Mouse (Mus musculus) MEL (cell line): ENCODE measurements around the gene Siae. TPM values are rescaled to one million over a fixed set of nuclear protein-coding genes. Genes with fewer than 3 reads are reported as not detected.

ENCODE experiments used
- DNase-seq: peaks from one replicate; pipeline ENCODE4 v3.0.0; 2011; ENCODE audit warnings: low read depth, low spot score
- H3K27ac ChIP-seq: 2 replicates; pipeline ENCODE4 v1.5.1; 2012; ENCODE audit warnings: low read depth, mild to moderate bottlenecking, control low read depth, low read length, moderate library complexity; ENCODE audit not compliant: control insufficient read depth
- H3K27me3 ChIP-seq, 2 experiments: fragments of 150-350 bp in 1 of 2; sonication (generic) in 1 of 2; 2 replicates each; pipeline ENCODE4 v1.6.1; 2012; ENCODE audit warnings: low read length in 2 of 2, mild to moderate bottlenecking in 2 of 2, improper control_type of control experiment in 1 of 2, moderate library complexity in 1 of 2; ENCODE audit not compliant: insufficient read depth in 2 of 2, control insufficient read depth in 1 of 2
- H3K36me3 ChIP-seq, 2 experiments: 2 replicates each; pipeline ENCODE4 v1.6.1; 2012 to 2014; ENCODE audit warnings: low read length in 2 of 2, improper control_type of control experiment in 1 of 2, inconsistent platforms in 1 of 2, mild to moderate bottlenecking in 1 of 2; ENCODE audit not compliant: insufficient read depth in 2 of 2, control insufficient read depth in 1 of 2
- H3K4me1 ChIP-seq, 2 experiments: fragments of 150-350 bp in 1 of 2; sonication (generic) in 1 of 2; 2 replicates each; pipeline ENCODE4 v1.6.1; 2012; ENCODE audit warnings: low read length in 2 of 2, improper control_type of control experiment in 1 of 2, mild to moderate bottlenecking in 1 of 2; ENCODE audit not compliant: insufficient read depth in 2 of 2, control insufficient read depth in 1 of 2
- H3K4me3 ChIP-seq, 2 experiments: fragments of 150-350 bp in 1 of 2; sonication (generic) in 1 of 2; 2 replicates each; pipeline ENCODE4 v1.5.1; 2012; ENCODE audit warnings: low read depth in 2 of 2, low read length in 2 of 2, mild to moderate bottlenecking in 2 of 2, moderate library complexity in 2 of 2, control low read depth in 1 of 2, improper control_type of control experiment in 1 of 2; ENCODE audit not compliant: control insufficient read depth in 1 of 2, insufficient read depth in 1 of 2
- H3K79me2 ChIP-seq: 2 replicates; pipeline ENCODE4 v1.6.1; 2012; ENCODE audit warnings: mild to moderate bottlenecking, low read length, moderate library complexity; ENCODE audit not compliant: control insufficient read depth, poor library complexity, insufficient read depth
- H3K9ac ChIP-seq: 2 replicates; pipeline ENCODE4 v1.6.1; 2012; ENCODE audit warnings: low read depth, mild to moderate bottlenecking, control low read depth, low read length, moderate library complexity; ENCODE audit not compliant: control insufficient read depth, poor library complexity, severe bottlenecking
- H3K9me3 ChIP-seq: fragments of 150-350 bp; sonication (generic); replicated peaks from 2 replicates; pipeline ENCODE4 v1.6.1; 2012; ENCODE audit warnings: mild to moderate bottlenecking, low read length, improper control_type of control experiment, moderate library complexity; ENCODE audit not compliant: insufficient read depth
- CHD1 ChIP-seq: IDR thresholded peaks from 2 replicates; pipeline ENCODE4 v1.6.1; 2012; ENCODE audit warnings: low read depth, mild to moderate bottlenecking, inconsistent platforms, low read length, improper control_type of control experiment
- CHD2 ChIP-seq: IDR thresholded peaks from 2 replicates; pipeline ENCODE4 v1.6.1; 2011; ENCODE audit warnings: low read length, improper control_type of control experiment
- CTCF ChIP-seq, 3 experiments: IDR thresholded peaks in 2 of 3; conservative IDR thresholded peaks in 1 of 3; 2 replicates each; pipeline ENCODE4 v1.5.1; 2011 to 2012; ENCODE audit warnings: low read length in 3 of 3, low read depth in 2 of 3, mild to moderate bottlenecking in 2 of 3, improper control_type of control experiment in 1 of 3, inconsistent platforms in 1 of 3, mixed read lengths in 1 of 3, moderate library complexity in 1 of 3; ENCODE audit not compliant: control insufficient read depth in 1 of 3, insufficient read depth in 1 of 3, poor library complexity in 1 of 3, severe bottlenecking in 1 of 3
- E2F4 ChIP-seq: IDR thresholded peaks from 2 replicates; pipeline ENCODE4 v1.6.1; 2011; ENCODE audit warnings: low read depth, low read length, improper control_type of control experiment, borderline replicate concordance
- EP300 ChIP-seq, 2 experiments: IDR thresholded peaks; 2 replicates each; pipeline ENCODE4 v1.6.1; 2011; ENCODE audit warnings: improper control_type of control experiment in 2 of 2, low read length in 2 of 2, low read depth in 1 of 2, mild to moderate bottlenecking in 1 of 2
- ETS1 ChIP-seq: IDR thresholded peaks from 2 replicates; pipeline ENCODE4 v1.6.1; 2012; ENCODE audit warnings: low read depth, mild to moderate bottlenecking, inconsistent platforms, low read length, improper control_type of control experiment, moderate library complexity
- GABPA ChIP-seq: IDR thresholded peaks from 2 replicates; pipeline ENCODE4 v1.6.1; 2012; ENCODE audit warnings: low read depth, mild to moderate bottlenecking, inconsistent platforms, low read length, improper control_type of control experiment, moderate library complexity
- HCFC1 ChIP-seq: IDR thresholded peaks from 2 replicates; pipeline ENCODE4 v1.6.1; 2012; ENCODE audit warnings: low read depth, mild to moderate bottlenecking, inconsistent platforms, low read length, improper control_type of control experiment, moderate library complexity
- MAX ChIP-seq: IDR thresholded peaks from 2 replicates; pipeline ENCODE4 v1.6.1; 2011; ENCODE audit warnings: low read length, improper control_type of control experiment
- MAZ ChIP-seq: IDR thresholded peaks from 2 replicates; pipeline ENCODE4 v1.6.1; 2012; ENCODE audit warnings: low read depth, mild to moderate bottlenecking, inconsistent platforms, low read length, improper control_type of control experiment
- POLR2A ChIP-seq, 2 experiments: IDR thresholded peaks; 2 replicates each; pipeline ENCODE4 v1.6.1; 2011 to 2012; ENCODE audit warnings: low read length in 2 of 2, mild to moderate bottlenecking in 2 of 2, control low read depth in 1 of 2, improper control_type of control experiment in 1 of 2, low read depth in 1 of 2, moderate library complexity in 1 of 2; ENCODE audit not compliant: control insufficient read depth in 1 of 2, insufficient read depth in 1 of 2, poor library complexity in 1 of 2
- POLR2AphosphoS5 ChIP-seq: IDR thresholded peaks from 2 replicates; pipeline ENCODE4 v1.6.1; 2012; ENCODE audit warnings: low read depth, borderline replicate concordance, mild to moderate bottlenecking, inconsistent platforms, low read length, moderate library complexity, mixed read lengths
- SIN3A ChIP-seq: IDR thresholded peaks from 2 replicates; pipeline ENCODE4 v1.6.1; 2012; ENCODE audit warnings: low read length, improper control_type of control experiment, inconsistent platforms
- SMC3 ChIP-seq: IDR thresholded peaks from 2 replicates; pipeline ENCODE4 v1.6.1; 2011; ENCODE audit warnings: low read depth, low read length, improper control_type of control experiment
- TAL1 ChIP-seq: IDR thresholded peaks from 2 replicates; pipeline ENCODE4 v1.6.1; 2012; ENCODE audit warnings: mild to moderate bottlenecking, inconsistent platforms, low read length, moderate library complexity, mixed read lengths
- TBP ChIP-seq: IDR thresholded peaks from 2 replicates; pipeline ENCODE4 v1.8.0; 2011; ENCODE audit warnings: low read depth, low read length, improper control_type of control experiment
- TCF12 ChIP-seq: IDR thresholded peaks from 2 replicates; pipeline ENCODE4 v1.6.1; 2014; ENCODE audit warnings: low read depth, mild to moderate bottlenecking, inconsistent platforms, low read length, improper control_type of control experiment, moderate library complexity
- UBTF ChIP-seq: IDR thresholded peaks from 2 replicates; pipeline ENCODE4 v1.6.1; 2012; ENCODE audit warnings: low read depth, mild to moderate bottlenecking, inconsistent platforms, low read length, improper control_type of control experiment, moderate library complexity, borderline replicate concordance; ENCODE audit not compliant: insufficient read depth
- USF2 ChIP-seq, 2 experiments: IDR thresholded peaks; 2 replicates each; pipeline ENCODE4 v1.6.1; 2011 to 2012; ENCODE audit warnings: improper control_type of control experiment in 2 of 2, low read length in 2 of 2, borderline replicate concordance in 1 of 2, inconsistent platforms in 1 of 2, low read depth in 1 of 2, mild to moderate bottlenecking in 1 of 2; ENCODE audit not compliant: insufficient read depth in 1 of 2
- ZC3H11A ChIP-seq: IDR thresholded peaks from 2 replicates; pipeline ENCODE4 v1.6.1; 2012; ENCODE audit warnings: low read depth, mild to moderate bottlenecking, inconsistent platforms, low read length, improper control_type of control experiment
- ZMIZ1 ChIP-seq: IDR thresholded peaks from 2 replicates; pipeline ENCODE4 v1.6.1; 2012; ENCODE audit warnings: low read depth, mild to moderate bottlenecking, inconsistent platforms, low read length, improper control_type of control experiment, moderate library complexity
- ZNF384 ChIP-seq: IDR thresholded peaks from 2 replicates; pipeline ENCODE4 v1.6.1; 2012; ENCODE audit warnings: low read depth, mild to moderate bottlenecking, inconsistent platforms, low read length, improper control_type of control experiment
- polyA plus RNA-seq, 2 experiments: library from polyadenylated mRNA; stranded (reverse) in 1 of 2; unstranded in 1 of 2; fragments of >175 nt in 1 of 2; fragments of >200 nt in 1 of 2; gene quantifications; 2 replicates each; pipeline versions ENCODE4 v1.2.1 to v1.2.4; 2012; ENCODE audit warnings: low replicate concordance in 2 of 2, low read depth in 1 of 2; ENCODE audit not compliant: insufficient read length in 2 of 2, insufficient read depth in 1 of 2, missing spikeins in 1 of 2
- total RNA-seq: library from RNA; depleted of rRNA; stranded (reverse); fragments of 300-350 nt; gene quantifications from 2 replicates; pipeline ENCODE4 v1.2.3, GENCODE M21; 2012

Siae gene
- total and polyA plus RNA-seq, 3 experiments, result 4.9 to 9.2 TPM; not detected in 1

- no peak for TF ChIP-seq E2F4
- TF ChIP-seq TBP, result peak; percentile 39; the same call in 1 of the 2 replicates
- TF ChIP-seq POLR2AphosphoS5, result no peak
- TF ChIP-seq UBTF, result no peak
- no peak for TF ChIP-seq MAX
- no peak for TF ChIP-seq ZMIZ1
- no peak for TF ChIP-seq MAZ
- TF ChIP-seq ZNF384, result no peak
- peak; percentile 40 for TF ChIP-seq SIN3A
- TF ChIP-seq TAL1, result peak; percentile 3
- no peak for TF ChIP-seq CHD1
- no peak for TF ChIP-seq ZC3H11A
- peak in 1 of 2 experiments; percentile 12; a peak in 1 of 4 replicates for TF ChIP-seq EP300 (IDR thresholded peaks at IDR 0.05; ENCODE audit: low read depth in 1 of 2, low read length in 2 of 2)
- peak in 1 of 2 experiments; percentile 45; a peak in 1 of 4 replicates for TF ChIP-seq POLR2A (IDR thresholded peaks at IDR 0.05; ENCODE audit: control insufficient read depth in 1 of 2, insufficient read depth in 1 of 2, low read depth in 1 of 2, low read length in 2 of 2, poor library complexity in 1 of 2)
- TF ChIP-seq ETS1, result no peak
- TF ChIP-seq SMC3, result no peak
- no peak for TF ChIP-seq GABPA
- TF ChIP-seq USF2 (IDR thresholded peaks at IDR 0.05; ENCODE audit: borderline replicate concordance in 1 of 2, insufficient read depth in 1 of 2, low read depth in 1 of 2, low read length in 2 of 2), result no peak
- no peak; the same call in 1 of the 2 replicates for TF ChIP-seq HCFC1
- TF ChIP-seq TCF12, result peak; percentile 4; the same call in 1 of the 2 replicates
- no peak for TF ChIP-seq CHD2
These were observed 12.6 kb downstream of the Siae start (continued) for GRCm38 (mm10) chr9:37567892-37568604.

- Histone ChIP-seq H3K79me2 (no peaks in the 10 kb centered on the region), H3K4me3 (peak overlapping the region; percentile 54 to 72), H3K9me3 (no peaks in the 10 kb centered on the region), H3K27ac (peak overlapping the region; percentile 83), H3K36me3 (peaks cover 0 to 73% of the 10 kb centered on the region in 2 experiments; a peak in 2 of 4 replicates), H3K9ac (peak overlapping the region; percentile 67), H3K4me1 (peaks cover 48 to 64% of the 10 kb centered on the region in 2 experiments), H3K27me3 (no peaks in the 10 kb centered on the region)
- peak; percentile 34 for DNase-seq
- 0 out of 2 replicates have a peak, but pooled peaks have one; percentile 1 for TF ChIP-seq TCF12
- no peak for TF ChIP-seq CTCF (IDR thresholded peaks at IDR 0.05 in 2 of 3, conservative IDR thresholded peaks at IDR 0.05 in 1 of 3; ENCODE audit: control insufficient read depth in 1 of 3, insufficient read depth in 1 of 3, low read depth in 2 of 3, low read length in 3 of 3, poor library complexity in 1 of 3, severe bottlenecking in 1 of 3)
These were observed 13.2 kb downstream of the Siae start for GRCm38 (mm10) chr9:37568605-37569214.
